Mouse (Mus musculus) activated CD4-positive, CD25-positive, alpha-beta regulatory T cell, adult 4 months (primary cell): ENCODE data around the gene Slc30a9. TPM values are rescaled to one million over a fixed set of nuclear protein-coding genes. Genes with fewer than 3 reads are reported as not detected.
A peak's percentile ranks its signal among the peaks of the same experiment; 100 is the strongest.

Experiments used
- ATAC-seq: one replicate; pipeline ENCODE4 v1.8.0; 2017
- polyA plus RNA-seq, 2 experiments: library from polyadenylated mRNA; unstranded; fragments of 100-300 nt; shearing (Covaris generic); gene quantifications; one replicate each; pipeline ENCODE4 v1.2.1; 2017

Slc30a9 gene
- polyA plus RNA-seq: 10 to 100 TPM in 1 of 2 experiments, 1 to 10 TPM in 1; 8.3 to 10.2 TPM

GRCm38 (mm10) chr5:67306698-67307521, at the start of gene Slc30a9:
Gene Slc30a9 (plus strand): TSS chr5:67306955.
- ATAC-seq: peak; percentile 94

- no peak for ATAC-seq
Observed at GRCm38 (mm10) chr5:67258473-67258872, 48.3 kb upstream of the Slc30a9 start.

- no peak for ATAC-seq
Observed at GRCm38 (mm10) chr5:67260159-67260530, 46.6 kb upstream of the Slc30a9 start.

GRCm38 (mm10) chr5:67260531-67261371, 46.0 kb upstream of the Slc30a9 start, which contains the start of gene Tmem33:
Gene Tmem33 (plus strand): TSS chr5:67260565.
- ATAC-seq: peak; percentile 94

- ATAC-seq: no peak
Observed at GRCm38 (mm10) chr5:67262964-67263363, 43.8 kb upstream of the Slc30a9 start.

GRCm38 (mm10) chr5:67266106-67266505, 40.6 kb upstream of the Slc30a9 start:
- no peak for ATAC-seq

- no peak for ATAC-seq
Observed at GRCm38 (mm10) chr5:67269309-67269708, 37.4 kb upstream of the Slc30a9 start.

- no peak for ATAC-seq
Observed at GRCm38 (mm10) chr5:67279407-67279806, 27.3 kb upstream of the Slc30a9 start.

- no peak for ATAC-seq
Observed at GRCm38 (mm10) chr5:67279840-67280239, 26.9 kb upstream of the Slc30a9 start.

GRCm38 (mm10) chr5:67280400-67280799, 26.4 kb upstream of the Slc30a9 start:
- ATAC-seq: no peak

GRCm38 (mm10) chr5:67295029-67295428, 11.7 kb upstream of the Slc30a9 start:
- no peak for ATAC-seq

GRCm38 (mm10) chr5:67295682-67296081, 11.1 kb upstream of the Slc30a9 start:
- no peak for ATAC-seq

- ATAC-seq: no peak
Observed at GRCm38 (mm10) chr5:67296171-67296570, 10.6 kb upstream of the Slc30a9 start.

GRCm38 (mm10) chr5:67297026-67297813, 9.5 kb upstream of the Slc30a9 start:
- ATAC-seq: no peak

GRCm38 (mm10) chr5:67299847-67300412, 6.8 kb upstream of the Slc30a9 start:
- ATAC-seq: peak; percentile 46

GRCm38 (mm10) chr5:67300926-67301597, 5.7 kb upstream of the Slc30a9 start:
- ATAC-seq: no peak

GRCm38 (mm10) chr5:67301722-67302331, 4.9 kb upstream of the Slc30a9 start:
- no peak for ATAC-seq

- ATAC-seq: no peak
Observed at GRCm38 (mm10) chr5:67303816-67304215, 2.9 kb upstream of the Slc30a9 start.

- ATAC-seq: no peak
Observed at GRCm38 (mm10) chr5:67307659-67308222, 986 bp downstream of the Slc30a9 start.

- ATAC-seq: no peak
Observed at GRCm38 (mm10) chr5:67311811-67312521, 5.2 kb downstream of the Slc30a9 start.
